Mouse (Mus musculus): ENCODE measurements around the gene Wars2.

- TF ChIP-seq CTCF (conservative IDR thresholded peaks at IDR 0.05; ENCODE audit: low read length) (no peak), POU5F1 (IDR thresholded peaks at IDR 0.05; ENCODE audit: borderline replicate concordance, low read length) (no peak)
These were observed 32.3 kb downstream of the Wars2 start for GRCm38 (mm10) chr3:99173178-99173577.

Measured in E14TG2a.4 (cell line).